Mouse (Mus musculus): ENCODE results near the gene Rcbtb2.

DNA sequence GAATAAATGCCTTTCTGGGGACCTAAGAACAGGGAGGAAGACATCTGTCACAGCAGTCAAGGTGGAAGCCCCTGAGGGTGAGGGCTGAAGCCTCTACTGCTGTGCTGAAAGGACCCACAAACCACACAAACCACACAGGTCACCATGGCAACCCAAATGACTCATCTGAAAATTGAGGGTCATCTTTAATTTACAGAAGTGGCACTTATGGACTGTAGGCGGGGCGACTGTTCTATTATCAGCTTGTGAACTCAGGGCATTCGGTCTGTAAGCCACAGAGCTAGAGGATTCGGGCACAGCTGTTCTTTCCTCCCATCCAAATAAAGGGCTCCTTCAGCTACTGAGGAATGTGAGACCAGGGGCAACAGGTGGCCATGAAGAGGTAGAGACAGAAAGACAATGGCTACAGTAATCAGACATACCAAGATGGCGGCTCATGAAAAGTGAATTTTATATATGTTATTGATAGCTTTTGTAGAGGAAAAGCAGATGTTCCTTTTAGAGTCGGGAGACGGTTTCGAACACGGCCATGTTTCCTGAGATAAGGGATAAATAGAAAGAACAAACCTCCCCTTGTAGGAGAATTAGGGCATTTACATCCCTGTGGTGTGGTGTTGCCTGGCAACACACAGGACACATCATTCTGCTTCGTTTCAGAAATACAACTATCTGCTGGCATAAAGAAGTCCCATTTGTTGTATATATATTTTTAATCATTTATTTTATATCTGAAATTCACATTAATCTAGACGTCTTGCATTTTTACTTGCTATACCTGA is 17.2 kb upstream of the Rcbtb2 start:
- no peak for TF ChIP-seq GATA1 (IDR thresholded peaks at IDR 0.05; ENCODE audit: low read length)
- TF ChIP-seq TAL1 (IDR thresholded peaks at IDR 0.05; ENCODE audit: low read length) = no peak

All from erythroblast, embryonic 14.5 days (primary cell).